Mouse (Mus musculus) kidney, adult 8-10 months (tissue): Measurements from ENCODE around the gene Ptgs2.

Source experiments
- DNase-seq, 2 experiments: peaks; one replicate each; pipeline ENCODE4 v3.0.0; 2022

The Ptgs2 gene

DNA sequence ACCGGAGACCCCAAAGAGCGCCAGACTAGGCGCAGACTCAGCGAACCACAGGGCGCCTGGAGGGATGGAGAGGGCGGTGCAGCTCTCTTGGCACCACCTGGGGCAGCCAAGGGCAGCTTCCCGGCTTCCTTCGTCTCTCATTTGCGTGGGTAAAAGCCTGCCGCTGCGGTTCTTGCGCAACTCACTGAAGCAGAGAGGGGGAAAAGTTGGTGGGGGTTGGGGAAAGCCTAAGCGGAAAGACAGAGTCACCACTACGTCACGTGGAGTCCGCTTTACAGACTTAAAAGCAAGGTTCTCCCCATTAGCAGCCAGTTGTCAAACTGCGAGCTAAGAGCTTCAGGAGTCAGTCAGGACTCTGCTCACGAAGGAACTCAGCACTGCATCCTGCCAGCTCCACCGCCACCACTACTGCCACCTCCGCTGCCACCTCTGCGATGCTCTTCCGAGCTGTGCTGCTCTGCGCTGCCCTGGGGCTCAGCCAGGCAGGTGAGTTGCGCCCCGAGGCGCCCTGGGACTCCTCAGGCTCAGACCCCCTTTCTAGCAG, at the start of gene Ptgs2:
Gene Ptgs2, plus strand, starts transcription at position 242 of the 544 bp plus-strand sequence.
- peak in 1 of 2 experiments; percentile 5 for DNase-seq

DNA sequence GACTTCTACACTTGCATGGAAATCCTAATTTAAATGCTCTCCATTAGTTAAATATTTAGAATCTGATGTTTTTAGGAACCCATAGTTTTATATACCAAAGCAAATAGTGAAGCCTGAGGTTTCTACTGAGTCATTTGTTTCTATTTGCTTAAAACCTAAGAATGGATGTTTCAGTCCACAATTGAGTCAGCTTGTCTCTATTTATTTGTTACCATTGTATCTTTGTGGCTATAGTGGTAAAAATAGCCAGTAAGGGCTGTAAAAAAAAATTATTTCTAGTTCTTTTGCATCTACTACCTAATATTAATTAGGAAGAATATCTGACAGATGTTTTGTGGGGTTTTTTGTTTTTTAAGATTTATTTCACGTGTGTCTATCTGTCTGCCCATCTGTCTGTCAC, 49.6 kb upstream of the Ptgs2 start:
- DNase-seq, result no peak

GRCm38 (mm10) chr1:150065684-150066083, 34.1 kb upstream of the Ptgs2 start:
- DNase-seq, result no peak

- no peak for DNase-seq
Observed at GRCm38 (mm10) chr1:150072880-150073279, 27.0 kb upstream of the Ptgs2 start.

GRCm38 (mm10) chr1:150074609-150075008, 25.2 kb upstream of the Ptgs2 start:
- DNase-seq, result no peak

DNA sequence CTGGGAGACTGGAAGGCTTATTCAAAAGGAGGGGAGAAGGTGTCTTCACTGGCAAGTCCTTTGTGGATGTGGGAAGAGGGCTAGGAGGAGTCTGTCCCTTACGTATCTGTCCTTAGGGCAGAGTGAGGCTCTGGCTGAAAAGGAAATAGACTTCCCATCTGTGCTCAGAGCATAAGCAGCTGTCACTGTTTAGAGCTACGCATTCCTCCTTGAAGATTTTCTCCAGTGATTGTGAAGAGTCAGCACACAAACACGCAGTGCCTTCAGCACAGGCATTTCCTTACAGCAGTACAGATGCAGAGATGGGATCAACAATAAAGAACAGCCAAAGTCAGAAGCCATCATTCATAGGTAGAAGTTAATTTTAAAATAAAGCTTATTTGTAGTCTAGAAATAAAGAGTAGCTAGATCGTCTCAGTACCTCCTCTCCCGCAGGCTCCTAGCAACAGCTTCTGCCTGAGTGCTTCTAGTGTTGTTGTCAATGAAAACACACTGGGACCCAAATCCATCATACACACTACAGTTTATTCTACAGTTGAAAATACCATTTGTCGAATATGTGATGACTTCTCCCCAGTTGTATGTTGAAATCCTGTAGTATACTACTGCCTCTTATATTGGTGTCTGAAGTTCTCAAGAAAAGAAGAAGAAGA, 10.7 kb upstream of the Ptgs2 start:
- DNase-seq, result no peak

DNA sequence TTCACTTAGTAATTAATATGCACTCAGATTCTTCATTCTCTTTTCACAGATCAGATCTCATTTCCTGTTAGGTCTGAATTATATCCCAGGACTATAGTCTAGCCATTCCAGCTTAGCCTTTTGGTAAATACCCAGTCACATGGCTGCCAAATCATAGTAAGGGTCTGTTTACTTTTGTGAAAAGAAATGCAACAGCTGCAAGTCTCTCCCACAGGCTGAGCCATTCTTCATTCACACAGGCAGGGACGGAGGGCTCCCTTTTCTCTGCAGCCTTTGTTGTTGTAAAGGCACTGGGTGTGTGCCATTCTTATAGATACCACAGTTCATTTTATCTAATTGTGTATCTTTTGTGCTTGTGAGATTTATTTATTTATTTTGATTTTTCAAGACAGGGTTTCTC, 9.6 kb upstream of the Ptgs2 start:
- no peak for DNase-seq

DNA sequence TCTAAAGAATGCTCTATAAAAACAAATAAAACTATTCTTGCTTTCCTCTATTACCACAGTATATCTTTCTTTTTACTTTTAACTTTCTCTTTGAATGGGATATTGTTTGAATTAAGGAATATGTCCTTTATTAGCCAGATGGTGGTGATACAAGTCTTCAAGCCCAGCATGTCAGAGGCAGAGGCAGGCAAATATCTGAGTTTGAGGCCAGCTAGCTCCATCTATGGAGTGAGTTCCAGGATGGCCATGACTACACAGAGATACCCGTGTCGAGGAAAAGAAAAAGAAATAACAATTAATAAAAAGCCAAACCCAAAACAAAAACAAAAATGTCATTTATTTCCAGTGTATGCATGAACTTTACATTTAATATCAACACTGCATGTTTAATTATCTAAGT, 2.8 kb upstream of the Ptgs2 start:
- no peak for DNase-seq

DNA sequence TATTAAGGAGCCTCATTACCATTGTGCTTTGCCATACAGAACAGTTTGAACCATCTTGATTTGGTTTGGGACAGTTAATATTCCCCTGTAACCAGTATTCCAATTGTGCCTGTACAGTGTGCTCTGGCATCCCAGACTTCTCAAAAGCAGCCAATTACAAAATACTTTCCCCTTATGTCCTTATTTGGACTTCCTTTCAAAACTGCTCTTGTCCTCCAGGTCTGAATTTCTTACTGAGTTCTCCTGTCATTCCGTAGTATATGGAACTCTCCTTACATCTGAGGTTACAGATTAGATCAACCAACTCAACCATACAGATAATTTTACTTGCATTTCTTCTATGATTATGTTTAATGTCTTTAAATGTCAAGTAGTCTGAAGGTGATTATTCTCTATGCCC, 2.1 kb upstream of the Ptgs2 start:
- DNase-seq, result no peak

- no peak for DNase-seq
Observed at GRCm38 (mm10) chr1:150099374-150099773, 457 bp upstream of the Ptgs2 start.

DNA sequence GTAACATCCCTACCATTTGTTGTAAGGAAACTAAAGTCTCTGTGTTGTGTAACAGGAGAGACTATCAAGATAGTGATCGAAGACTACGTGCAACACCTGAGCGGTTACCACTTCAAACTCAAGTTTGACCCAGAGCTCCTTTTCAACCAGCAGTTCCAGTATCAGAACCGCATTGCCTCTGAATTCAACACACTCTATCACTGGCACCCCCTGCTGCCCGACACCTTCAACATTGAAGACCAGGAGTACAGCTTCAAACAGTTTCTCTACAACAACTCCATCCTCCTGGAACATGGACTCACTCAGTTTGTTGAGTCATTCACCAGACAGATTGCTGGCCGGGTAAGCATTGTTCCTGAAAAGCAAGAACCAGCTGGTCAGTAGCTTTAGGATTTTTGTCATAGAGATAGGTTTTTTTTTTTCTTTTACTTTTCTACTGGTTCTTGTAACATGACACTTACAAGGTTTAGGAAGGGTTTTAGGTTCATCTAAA, 4.4 kb downstream of the Ptgs2 start:
- no peak for DNase-seq

DNA sequence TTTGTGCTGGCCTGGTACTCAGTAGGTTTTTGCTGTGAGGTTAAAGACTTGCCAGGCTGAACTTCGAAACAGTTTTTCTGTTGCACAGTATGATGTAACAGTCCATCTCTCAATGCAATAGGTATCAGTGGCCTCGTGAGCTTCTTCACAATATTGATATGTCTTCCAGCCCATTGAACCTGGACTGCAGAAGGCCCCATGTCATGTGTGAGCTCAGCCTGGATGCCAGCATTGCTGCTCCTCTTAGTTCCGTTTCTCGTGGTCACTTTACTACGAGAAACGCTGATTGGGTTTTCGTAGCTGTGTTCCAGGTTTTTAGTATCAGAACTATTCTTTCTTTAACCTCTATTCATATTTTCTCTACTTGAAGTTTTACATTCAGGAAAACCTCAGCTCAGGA, 6.9 kb downstream of the Ptgs2 start:
- DNase-seq, result no peak

DNA sequence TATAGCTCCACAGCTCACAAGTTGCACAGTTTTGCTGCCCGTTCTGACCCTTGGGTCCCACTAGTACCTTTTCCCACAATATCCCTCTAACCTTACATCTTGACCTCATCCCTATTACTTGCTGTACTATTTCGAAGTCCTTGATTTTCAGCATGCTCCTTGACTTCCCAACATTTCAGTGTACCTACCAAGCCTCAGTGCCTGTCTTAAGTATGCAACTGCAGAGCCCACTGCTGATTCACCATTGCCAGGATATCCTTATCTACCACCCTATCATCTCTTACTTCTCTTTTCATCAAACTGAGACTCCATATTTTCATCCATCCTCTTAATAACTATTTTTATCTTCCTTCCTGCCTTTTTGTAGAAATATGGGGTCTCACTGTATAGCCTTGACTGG, 9.8 kb downstream of the Ptgs2 start:
- DNase-seq, result no peak

DNA sequence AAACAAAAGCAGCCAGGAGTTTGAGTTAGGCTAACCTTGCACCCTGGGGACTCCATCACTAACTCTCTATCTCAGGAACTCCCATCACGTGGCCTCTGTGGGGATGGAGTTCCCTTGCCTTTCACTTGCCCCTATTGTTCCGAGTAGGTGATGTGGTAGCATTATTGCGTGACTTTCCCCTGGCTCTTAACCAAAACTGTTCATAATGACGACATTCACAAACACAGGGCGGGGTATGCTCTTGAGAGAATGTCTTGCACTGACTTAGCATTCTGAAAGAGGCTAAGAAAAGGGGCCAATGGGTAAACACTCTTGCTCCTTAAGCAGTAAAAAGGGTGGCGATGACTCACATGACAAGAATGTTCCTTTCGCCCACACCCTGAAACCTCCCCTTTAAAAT, 15.5 kb downstream of the Ptgs2 start:
- DNase-seq, result no peak

GRCm38 (mm10) chr1:150118352-150118751, 18.5 kb downstream of the Ptgs2 start:
- no peak for DNase-seq

GRCm38 (mm10) chr1:150125568-150125967, 25.7 kb downstream of the Ptgs2 start:
- no peak for DNase-seq

- no peak for DNase-seq
Observed at GRCm38 (mm10) chr1:150130070-150130469, 30.2 kb downstream of the Ptgs2 start.

DNA sequence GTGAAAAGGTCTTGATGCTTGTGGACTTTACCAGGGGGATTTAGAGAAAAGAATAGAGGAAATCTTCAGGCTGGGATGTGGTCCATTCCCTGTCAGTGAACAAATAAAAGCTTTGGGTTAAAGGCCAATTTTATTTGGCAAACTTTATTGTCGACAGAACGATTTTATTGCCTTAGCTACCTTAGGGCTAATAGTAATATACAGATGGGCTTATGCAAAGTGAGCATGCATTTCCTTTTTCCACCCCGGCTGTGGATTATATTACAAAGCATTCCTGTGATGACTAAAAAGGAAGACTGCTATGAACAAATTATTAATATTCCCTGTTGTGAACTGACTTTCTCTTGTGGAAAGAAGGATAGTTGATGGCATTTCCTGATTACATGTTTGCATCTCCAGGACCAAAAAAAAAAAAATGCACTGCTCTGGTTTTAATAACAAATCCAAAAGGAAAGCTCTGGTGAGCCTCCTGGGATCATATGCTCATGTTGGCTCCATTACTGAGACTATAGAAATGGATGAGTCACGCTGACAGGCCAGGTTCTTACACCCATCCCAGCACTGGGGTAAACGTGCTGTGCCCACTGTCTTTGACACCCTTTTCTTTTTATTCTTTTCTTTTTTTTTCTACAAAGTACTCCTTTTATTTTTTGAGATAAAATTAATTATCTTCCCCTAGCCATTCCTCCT, 30.9 kb downstream of the Ptgs2 start:
- DNase-seq, result no peak

- DNase-seq, result no peak
Observed at GRCm38 (mm10) chr1:150135350-150135749, 35.5 kb downstream of the Ptgs2 start.

DNA sequence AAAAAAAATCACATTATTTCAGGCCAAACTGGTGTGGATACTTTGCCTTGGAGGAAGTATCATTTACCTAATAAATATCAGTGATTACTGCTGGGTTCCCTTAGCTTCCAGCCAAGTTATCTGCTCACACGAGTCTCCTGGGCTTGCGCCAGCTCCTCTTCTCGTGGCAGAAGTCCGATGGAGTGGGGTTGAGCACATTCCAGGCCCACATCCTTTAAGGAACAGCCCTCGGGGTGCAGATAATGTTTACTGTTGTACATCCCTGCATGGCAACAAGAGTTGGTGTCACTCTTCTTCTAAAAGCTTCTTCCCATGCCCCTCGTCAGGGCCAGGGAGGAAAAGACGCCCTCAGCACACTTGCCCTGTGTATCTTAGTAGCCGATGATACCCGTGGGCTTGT, 39.9 kb downstream of the Ptgs2 start:
- DNase-seq, result no peak

DNA sequence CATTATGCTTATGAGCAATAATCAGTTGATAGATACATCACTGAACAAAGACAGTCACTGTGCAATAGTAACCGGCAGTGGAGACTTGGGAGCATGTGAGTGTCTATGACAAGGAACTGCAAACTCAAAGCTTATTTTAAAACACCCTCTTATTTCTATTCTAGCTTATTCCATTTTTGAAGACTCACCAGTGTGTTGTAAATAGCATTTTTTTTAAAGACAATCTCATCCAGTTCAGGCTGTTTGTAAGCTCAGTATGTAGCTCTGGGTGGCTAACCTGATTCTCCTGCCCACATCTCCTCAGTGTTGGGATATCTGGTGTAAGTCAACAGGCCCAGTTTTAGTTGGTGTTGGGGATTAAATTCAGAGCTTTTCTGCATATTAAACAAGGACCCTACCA, 42.1 kb downstream of the Ptgs2 start:
- no peak for DNase-seq

DNA sequence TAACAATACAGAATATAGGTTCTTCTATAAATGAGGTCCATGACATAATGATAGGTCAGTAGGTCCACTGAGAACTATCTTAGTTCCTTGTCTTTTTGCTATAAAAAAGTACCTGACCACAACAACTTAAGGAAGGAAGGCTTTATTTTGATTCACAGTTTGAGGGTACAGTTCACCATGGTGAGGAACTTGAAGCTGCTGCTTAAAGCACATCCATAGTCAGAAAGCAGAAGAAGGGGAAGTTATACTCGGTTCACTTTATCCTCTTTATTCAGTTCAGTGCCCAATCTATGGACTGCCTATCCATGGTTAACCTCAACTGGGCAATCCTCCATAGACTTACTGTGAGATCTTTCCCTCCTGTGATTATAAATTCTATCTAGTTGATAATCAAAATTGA, 43.7 kb downstream of the Ptgs2 start:
- DNase-seq, result no peak

- no peak for DNase-seq
Observed at GRCm38 (mm10) chr1:150145049-150145448, 45.2 kb downstream of the Ptgs2 start.

- no peak for DNase-seq
Observed at GRCm38 (mm10) chr1:150147272-150147671, 47.4 kb downstream of the Ptgs2 start.
